Mouse (Mus musculus) gastrocnemius, adult 2 months (tissue): ENCODE measurements around the gene Ankrd35. TPM values are rescaled to one million over a fixed set of nuclear protein-coding genes. Genes with fewer than 3 reads are reported as not detected.
"Not testable (repeated sequence)": the region's sequence is repeated elsewhere in the genome, so short reads cannot be mapped to it uniquely, and the experiment has no call there.

Experiments used
- DNase-seq: peaks from one replicate; pipeline ENCODE4 v3.0.0; 2022
- H3K27ac ChIP-seq: fragments of 200-600 bp; 2 replicates; pipeline ENCODE4 v1.8.1; 2022; ENCODE audit warnings: mild to moderate bottlenecking
- H3K4me3 ChIP-seq: fragments of 200-600 bp; 2 replicates; pipeline ENCODE4 v1.8.1; 2022; ENCODE audit warnings: mild to moderate bottlenecking, moderate library complexity
- CTCF ChIP-seq: fragments of 200-600 bp; IDR thresholded peaks from 2 replicates; pipeline ENCODE4 v1.8.1; 2022; ENCODE audit warnings: antibody characterized with exemption, mild to moderate bottlenecking, moderate library complexity
- intact Hi-C: fragments of 180-260 bp; cut with DNase I; formaldehyde crosslinking; loops from one replicate; pipeline ENCODE4 v1.15.1; 2025
- total RNA-seq, 2 experiments: library from RNA; stranded (reverse); gene quantifications; 2 replicates each; pipeline ENCODE4 v1.2.3; 2021

Gene Ankrd35
- total RNA-seq, 2 experiments from 2014 or later: 0.22 to 0.26 TPM

GRCm38 (mm10) chr3:96727343-96727827 lies 57.5 kb downstream of the Ankrd35 start, which contains the start of the genes Polr3c and Rnf115:
Gene Polr3c, minus strand, starts transcription at chr3:96727628.
Gene Rnf115, plus strand, starts transcription at chr3:96727664.
- TF ChIP-seq CTCF: no peak
- intact Hi-C loops: no loop called here

GRCm38 (mm10) chr3:96727828-96728633 lies 58.1 kb downstream of the Ankrd35 start:
- peak overlapping the region; percentile 97 for H3K27ac ChIP-seq
- DNase-seq: no peak
- no peak for TF ChIP-seq CTCF
- H3K4me3 ChIP-seq: peak overlapping the region; percentile 98
- intact Hi-C loops: no loop called here

More at GRCm38 (mm10) chr3:96727343-96727827, 57.5 kb downstream of the Ankrd35 start, which contains the start of the genes Polr3c and Rnf115:
- Histone ChIP-seq H3K4me3 (peak within 1 kb of the TSS; percentile 98), H3K27ac (peak within 1 kb of the TSS; percentile 97)
- peak; percentile 99 for DNase-seq

- DNase-seq: no peak
- intact Hi-C loops: no loop called here
- Histone ChIP-seq H3K27ac (peak overlapping the region; percentile 97), H3K4me3 (peak overlapping the region; percentile 98)
- no peak for TF ChIP-seq CTCF
Observed at GRCm38 (mm10) chr3:96728634-96729402, 58.9 kb downstream of the Ankrd35 start.

- H3K27ac ChIP-seq: no peak overlapping the region
- no peak for DNase-seq
- intact Hi-C loops: no loop called here
- TF ChIP-seq CTCF: no peak
- H3K4me3 ChIP-seq: peak overlapping the region; percentile 98; the same call in 1 of the 2 replicates
Observed at GRCm38 (mm10) chr3:96729403-96729784, 59.5 kb downstream of the Ankrd35 start.

GRCm38 (mm10) chr3:96730785-96731184 lies 60.9 kb downstream of the Ankrd35 start:
- intact Hi-C loops: no loop called here
- no peak for DNase-seq
- Histone ChIP-seq H3K27ac (no peak overlapping the region), H3K4me3 (no peak overlapping the region)
- no peak for TF ChIP-seq CTCF

- intact Hi-C loops: no loop called here
- DNase-seq: no peak
Observed at GRCm38 (mm10) chr3:96733984-96734383, 64.1 kb downstream of the Ankrd35 start.

GRCm38 (mm10) chr3:96735200-96735599 lies 65.3 kb downstream of the Ankrd35 start:
- DNase-seq: no peak
- intact Hi-C loops: loop anchor here (5.0 kb wide), 1 partner anchor 37 kb away; no protein-coding TSS in a partner anchor
- no peak for TF ChIP-seq CTCF
- Histone ChIP-seq H3K27ac (no peak overlapping the region), H3K4me3 (no peak overlapping the region)

More at GRCm38 (mm10) chr3:96733984-96734383, 64.1 kb downstream of the Ankrd35 start:
- no peak for TF ChIP-seq CTCF
- Histone ChIP-seq H3K27ac (no peak overlapping the region), H3K4me3 (no peak overlapping the region)

- TF ChIP-seq CTCF: no peak
- intact Hi-C loops: loop anchor here (5.0 kb wide), 1 partner anchor 35 kb away; no protein-coding TSS in a partner anchor
- Histone ChIP-seq H3K27ac (peak overlapping the region; percentile 4; the same call in 1 of the 2 replicates), H3K4me3 (no peak overlapping the region)
- DNase-seq: peak; percentile 30
Observed at GRCm38 (mm10) chr3:96737013-96737740, 67.2 kb downstream of the Ankrd35 start.

- peak; percentile 34 for DNase-seq
- intact Hi-C loops: loop anchor here (2.0 to 5.0 kb wide), 2 partner anchors 19 to 34 kb away; no protein-coding TSS in a partner anchor
- Histone ChIP-seq H3K27ac (peak overlapping the region; percentile 62), H3K4me3 (no peak overlapping the region)
- TF ChIP-seq CTCF: peak; percentile 61
Observed at GRCm38 (mm10) chr3:96737995-96738394, 68.1 kb downstream of the Ankrd35 start.

GRCm38 (mm10) chr3:96740279-96740678 lies 70.3 kb downstream of the Ankrd35 start:
- DNase-seq, H3K27ac ChIP-seq, intact Hi-C loops, H3K4me3 ChIP-seq: not testable (repeated sequence)

Other genes starting within 250 kb of the Ankrd35 start
- gene BC107364, start 217.8 kb upstream of the Ankrd35 start, total RNA-seq: not detected
- gene Hfe2, start 145.0 kb upstream of the Ankrd35 start, total RNA-seq: 100 to 1,000 TPM; 590 to 675 TPM
- gene Txnip, start 112.2 kb upstream of the Ankrd35 start, total RNA-seq: 100 to 1,000 TPM; 541 to 557 TPM
- 1 to 10 TPM in 1 of 2 experiments, not detected in 1; 1.1 TPM for gene Gm16253, start 93.1 kb upstream of the Ankrd35 start, total RNA-seq
- 10 to 100 TPM; 44.5 to 48.3 TPM for gene Polr3gl, start 76.0 kb upstream of the Ankrd35 start, total RNA-seq
- gene Ankrd34a, start 73.5 kb upstream of the Ankrd35 start, total RNA-seq: under 1 TPM; 0.41 to 0.92 TPM
- gene Lix1l, start 69.0 kb upstream of the Ankrd35 start, total RNA-seq: 1 to 10 TPM; 4.9 to 8.4 TPM
- gene Rbm8a, start 40.2 kb upstream of the Ankrd35 start, total RNA-seq: 10 to 100 TPM; 23.3 to 29.2 TPM
- gene Pex11b, start 34.8 kb upstream of the Ankrd35 start, total RNA-seq: 10 to 100 TPM; 22.6 to 24.2 TPM
- under 1 TPM; 0.14 to 0.15 TPM for gene Gm42957, start 34.7 kb upstream of the Ankrd35 start, total RNA-seq
- gene Itga10, start 24.5 kb upstream of the Ankrd35 start, total RNA-seq: 1 to 10 TPM in 1 of 2 experiments, under 1 TPM in 1; 0.74 to 1.4 TPM
- gene Pias3, start 26.3 kb downstream of the Ankrd35 start, total RNA-seq: 1 to 10 TPM; 5.5 to 5.6 TPM
- gene Nudt17, start 38.4 kb downstream of the Ankrd35 start, total RNA-seq: under 1 TPM; 0.31 to 0.73 TPM
- 10 to 100 TPM; 23.2 to 24.3 TPM for gene Polr3c, start 57.5 kb downstream of the Ankrd35 start, total RNA-seq
- 10 to 100 TPM; 60.7 to 69.3 TPM for gene Rnf115, start 57.5 kb downstream of the Ankrd35 start, total RNA-seq
- not detected for gene Pdzk1, start 159.2 kb downstream of the Ankrd35 start, total RNA-seq
- not detected for gene Cd160, start 159.2 kb downstream of the Ankrd35 start, total RNA-seq
- 1 to 10 TPM; 1.9 to 2.7 TPM for gene Gja5, start 234.6 kb downstream of the Ankrd35 start, total RNA-seq
- gene Gpr89, start 235.2 kb downstream of the Ankrd35 start, total RNA-seq: 10 to 100 TPM; 17.3 to 17.8 TPM